Mouse (Mus musculus) macrophage (primary cell): Measurements from ENCODE around the gene Teddm1b. TPM values are rescaled to one million over a fixed set of nuclear protein-coding genes. Genes with fewer than 3 reads are reported as not detected.
"Not testable (repeated sequence)": the region's sequence is repeated elsewhere in the genome, so short reads cannot be mapped to it uniquely, and the experiment has no call there.

Source experiments
- H3K27ac ChIP-seq: fragments of 350-480 bp; formaldehyde crosslinking; 2 replicates; pipeline ENCODE4 v1.9.0; 2021
- H3K36me3 ChIP-seq: fragments of 350-480 bp; formaldehyde crosslinking; 2 replicates; pipeline ENCODE4 v1.9.0; 2021; ENCODE audit errors: inconsistent target
- H3K4me3 ChIP-seq: fragments of 350-480 bp; formaldehyde crosslinking; 2 replicates; pipeline ENCODE4 v1.9.0; 2021; ENCODE audit errors: inconsistent target
- H3K79me2 ChIP-seq: fragments of 350-480 bp; formaldehyde crosslinking; 2 replicates; pipeline ENCODE4 v1.9.0; 2021; ENCODE audit errors: inconsistent target
- WGBS: methylation state at CpG from one replicate; pipeline ENCODE4 v1.1.7; 2026; ENCODE audit warnings: inconsistent platforms; ENCODE audit not compliant: missing documents; 5-methylcytosine and 5-hydroxymethylcytosine counted together
- polyA plus RNA-seq: library from polyadenylated mRNA; stranded (reverse); fragments of 250-400 nt; gene quantifications from 3 replicates; pipeline ENCODE4 v1.2.4, GENCODE M21; 2018; ENCODE audit warnings: inconsistent platforms
- total RNA-seq, 78 experiments: library from RNA; depleted of rRNA; stranded (reverse); fragments of 250-400 nt; gene quantifications; 1 replicate in 9 of 78; 2 replicates in 24 of 78; 3 replicates in 43 of 78; 4 replicates in 2 of 78; pipeline ENCODE4 v1.2.4; 2018; ENCODE audit warnings: inconsistent platforms in 56 of 78

The Teddm1b gene
- total RNA-seq (2018; cell fraction: chromatin; rRNA removed): under 1 TPM in 12 of 26 experiments, not detected in 14; 0.25 to 0.53 (median 0.38) TPM
- not detected for total RNA-seq (2018; cell fraction: cytosol; rRNA removed)
- under 1 TPM in 1 of 26 experiments, not detected in 25; 0.18 TPM for total RNA-seq (2018; cell fraction: nucleus; rRNA removed)
- polyA plus RNA-seq: not detected in 3 replicates

GRCm38 (mm10) chr1:153874045-153874444 is at the start of gene Teddm1b:
Gene Teddm1b, plus strand, starts transcription at chr1:153874345.
- Histone ChIP-seq H3K27ac (no peak within 1 kb of the TSS), H3K4me3 (no peak within 1 kb of the TSS), H3K79me2 (no peaks in the 10 kb centered on the region), H3K36me3 (no peaks in the 10 kb centered on the region)
- 92% methylated on average over 6 of the region's 6 CpGs for WGBS

- Histone ChIP-seq H3K4me3 (no peak overlapping the region), H3K36me3 (no peaks in the 10 kb centered on the region), H3K27ac (no peak overlapping the region), H3K79me2 (no peaks in the 10 kb centered on the region)
- WGBS: 93% methylated on average over 4 of the region's 4 CpGs
Measured at GRCm38 (mm10) chr1:153830746-153831145, 43.4 kb upstream of the Teddm1b start.

DNA sequence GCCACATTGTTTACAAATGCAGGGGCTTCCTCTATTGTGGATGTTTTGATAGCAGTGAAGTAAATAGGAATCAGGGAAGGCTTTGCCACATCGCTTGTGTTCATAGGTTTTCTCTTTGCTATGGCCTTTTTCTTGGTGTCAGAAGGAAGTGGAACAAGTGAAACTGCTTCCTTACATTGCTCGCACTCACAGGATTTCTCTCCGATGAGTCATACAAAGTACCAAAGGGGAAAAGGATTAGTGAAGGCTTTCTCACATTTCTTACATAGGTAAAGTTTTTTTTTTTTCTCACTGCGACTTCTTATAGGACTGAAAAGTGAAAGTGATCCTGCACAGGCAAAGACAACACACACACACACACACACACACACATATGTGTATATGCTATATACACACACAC is 38.1 kb upstream of the Teddm1b start:
- Histone ChIP-seq H3K4me3 (no peak overlapping the region), H3K27ac (no peak overlapping the region), H3K36me3 (no peaks in the 10 kb centered on the region), H3K79me2 (no peaks in the 10 kb centered on the region)
- WGBS: 24% methylated on average over 4 of the region's 4 CpGs

DNA sequence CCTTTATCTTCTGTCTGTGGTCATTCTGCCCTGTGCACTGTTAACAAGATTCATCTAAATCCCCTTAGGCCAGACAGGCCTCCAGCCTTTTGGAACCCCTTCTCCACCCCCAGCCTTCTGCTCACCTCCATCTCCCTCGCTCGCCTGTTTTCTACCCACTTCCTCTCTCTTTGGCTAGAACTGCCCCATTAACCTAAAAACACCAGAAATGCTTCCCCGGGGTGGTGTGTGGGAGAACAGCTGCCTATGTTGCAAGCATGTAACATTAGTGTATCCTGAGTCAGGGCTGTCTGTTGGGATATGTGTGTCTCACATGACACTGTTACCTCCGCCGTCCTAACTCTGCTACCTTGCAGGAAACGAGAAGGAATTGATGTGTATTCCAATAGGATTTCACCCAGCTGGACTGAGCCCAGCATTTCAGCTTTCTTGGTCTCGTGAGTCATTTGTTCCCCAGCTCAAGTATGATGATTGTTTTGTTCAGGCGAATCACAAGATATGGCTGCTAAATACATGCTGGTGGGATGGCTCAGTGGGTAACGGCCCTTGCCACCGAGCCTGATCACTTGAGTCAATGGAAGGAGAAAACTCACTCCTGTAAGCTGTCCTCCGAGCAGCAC is 31.9 kb upstream of the Teddm1b start:
- Histone ChIP-seq H3K79me2 (no peaks in the 10 kb centered on the region), H3K4me3 (no peak overlapping the region), H3K36me3 (no peaks in the 10 kb centered on the region), H3K27ac (no peak overlapping the region)
- WGBS: 58% methylated on average over 11 of the region's 11 CpGs

GRCm38 (mm10) chr1:153844042-153844441 is 30.1 kb upstream of the Teddm1b start, which contains the start of gene Rgsl1:
Gene Rgsl1, minus strand, starts transcription at chr1:153844142.
- H3K4me3 ChIP-seq: no peak within 1 kb of the TSS
- WGBS: 97% methylated on average over 8 of the region's 8 CpGs

DNA sequence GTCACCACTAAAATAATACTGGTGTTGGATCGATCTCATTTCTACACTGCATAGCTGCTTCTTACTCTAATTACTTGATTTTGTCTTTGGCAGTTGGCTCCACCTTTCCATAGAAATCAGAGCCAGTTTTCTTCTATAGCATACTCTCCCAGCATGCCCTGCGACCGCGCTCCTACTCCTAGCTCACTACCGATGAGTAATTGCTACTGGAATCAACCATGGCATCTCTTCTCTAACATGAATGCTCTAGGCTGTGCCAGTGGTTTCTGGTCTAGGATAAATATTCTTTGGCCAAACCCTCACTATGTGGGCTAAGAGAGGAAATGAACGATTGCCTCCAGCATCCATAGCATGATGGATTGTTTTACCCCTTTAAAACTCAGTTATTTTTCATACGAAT is 27.7 kb upstream of the Teddm1b start:
- Histone ChIP-seq H3K36me3 (no peaks in the 10 kb centered on the region), H3K79me2 (no peaks in the 10 kb centered on the region), H3K4me3 (no peak overlapping the region), H3K27ac (no peak overlapping the region)
- 82% methylated on average over 7 of the region's 7 CpGs for WGBS

More at GRCm38 (mm10) chr1:153844042-153844441, 30.1 kb upstream of the Teddm1b start, which contains the start of gene Rgsl1:
- no peak within 1 kb of the TSS for H3K27ac ChIP-seq
- no peaks in the 10 kb centered on the region for H3K36me3 ChIP-seq
- no peaks in the 10 kb centered on the region for H3K79me2 ChIP-seq

DNA sequence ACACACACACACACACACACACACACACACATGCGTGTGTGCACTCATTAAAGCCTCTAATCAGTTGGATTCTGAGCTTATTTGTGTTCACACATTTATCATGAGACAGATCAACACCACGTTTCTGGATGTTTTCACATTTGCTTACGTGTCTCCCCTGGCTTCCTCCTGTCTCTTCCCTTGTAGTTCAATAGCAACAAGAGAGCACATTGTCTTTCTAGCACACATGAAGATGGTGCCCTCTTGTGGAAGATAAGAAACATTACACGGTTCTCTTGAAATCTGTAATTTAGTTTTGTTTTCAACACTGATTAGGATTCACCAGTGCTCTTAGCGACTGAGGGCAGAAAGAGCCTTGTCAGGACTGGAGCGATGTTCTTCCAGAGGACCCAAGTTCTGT is 27.3 kb upstream of the Teddm1b start:
- H3K79me2 ChIP-seq: no peaks in the 10 kb centered on the region
- 24% methylated on average over 6 of the region's 6 CpGs for WGBS
- no peak overlapping the region for H3K27ac ChIP-seq
- no peaks in the 10 kb centered on the region for H3K36me3 ChIP-seq
- no peak overlapping the region for H3K4me3 ChIP-seq

DNA sequence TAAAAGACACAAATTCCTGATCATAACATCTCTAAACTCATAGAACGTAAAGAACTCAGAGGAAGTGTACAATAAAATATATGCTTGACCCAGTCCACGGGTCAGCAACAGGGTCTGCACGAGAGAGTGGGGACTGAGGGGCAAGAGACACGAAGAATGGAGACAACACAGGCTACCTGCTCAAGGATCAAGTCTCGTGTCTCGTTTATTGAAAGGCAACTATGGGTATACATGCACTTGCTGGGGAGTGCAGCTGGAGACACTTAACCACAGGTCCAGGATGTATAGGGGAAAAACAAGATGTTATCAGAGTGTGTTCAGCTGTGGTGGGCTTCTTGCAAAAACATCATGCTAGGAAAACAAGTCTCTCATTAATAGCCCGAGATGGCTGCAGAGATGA is 21.4 kb upstream of the Teddm1b start:
- 38% methylated on average over 7 of the region's 7 CpGs for WGBS

DNA sequence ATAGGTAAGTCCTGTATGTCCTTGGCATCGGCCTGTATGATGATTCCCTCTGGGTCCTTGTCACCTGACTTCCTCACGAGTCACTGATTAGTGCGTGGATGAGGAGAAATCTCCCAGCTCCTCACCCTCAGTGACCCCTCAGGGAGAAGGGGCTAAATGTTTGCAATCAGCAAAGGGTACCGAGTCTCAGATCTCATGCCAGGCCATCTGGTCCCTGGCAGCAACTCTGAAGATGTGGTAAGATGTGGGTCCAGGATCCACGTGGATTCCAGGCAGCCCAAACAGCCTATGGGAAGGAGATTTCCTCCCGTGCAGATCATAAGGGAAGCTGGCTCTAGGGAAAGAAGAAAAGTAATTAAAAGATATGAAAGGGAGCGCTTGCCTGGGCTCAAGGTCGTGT is 18.2 kb upstream of the Teddm1b start:
- WGBS: 88% methylated on average over 8 of the region's 8 CpGs
- H3K27ac ChIP-seq: no peak overlapping the region
- no peak overlapping the region for H3K4me3 ChIP-seq

More for the DNA sequence above, 21.4 kb upstream of the Teddm1b start:
- H3K27ac ChIP-seq, H3K79me2 ChIP-seq, H3K36me3 ChIP-seq, H3K4me3 ChIP-seq: not testable (repeated sequence)

DNA sequence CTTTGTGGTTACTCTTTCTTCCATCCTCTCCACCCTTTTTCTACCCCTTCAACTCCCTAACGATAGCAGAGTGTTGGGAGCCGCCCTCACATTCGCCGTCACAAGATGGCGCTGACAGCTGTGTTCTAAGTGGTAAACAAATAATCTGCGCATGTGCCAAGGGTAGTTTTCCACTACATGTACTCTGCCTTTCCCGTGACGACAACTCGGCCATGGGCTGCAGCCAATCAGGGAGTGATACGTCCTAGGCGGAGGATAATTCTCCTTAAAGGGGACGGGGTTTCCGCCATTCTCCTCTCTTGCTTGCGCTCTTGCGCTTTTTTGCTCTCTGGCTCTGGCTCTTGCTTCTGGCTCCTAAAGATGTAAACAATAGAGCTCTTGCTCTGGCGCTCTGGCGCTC is 6.2 kb downstream of the Teddm1b start:
- not testable (repeated sequence) for H3K4me3 ChIP-seq, H3K79me2 ChIP-seq, H3K27ac ChIP-seq, H3K36me3 ChIP-seq
- WGBS: 95% methylated on average over 13 of the region's 17 CpGs

More for the DNA sequence above, 18.2 kb upstream of the Teddm1b start:
- Histone ChIP-seq H3K79me2 (no peaks in the 10 kb centered on the region), H3K36me3 (no peaks in the 10 kb centered on the region)

DNA sequence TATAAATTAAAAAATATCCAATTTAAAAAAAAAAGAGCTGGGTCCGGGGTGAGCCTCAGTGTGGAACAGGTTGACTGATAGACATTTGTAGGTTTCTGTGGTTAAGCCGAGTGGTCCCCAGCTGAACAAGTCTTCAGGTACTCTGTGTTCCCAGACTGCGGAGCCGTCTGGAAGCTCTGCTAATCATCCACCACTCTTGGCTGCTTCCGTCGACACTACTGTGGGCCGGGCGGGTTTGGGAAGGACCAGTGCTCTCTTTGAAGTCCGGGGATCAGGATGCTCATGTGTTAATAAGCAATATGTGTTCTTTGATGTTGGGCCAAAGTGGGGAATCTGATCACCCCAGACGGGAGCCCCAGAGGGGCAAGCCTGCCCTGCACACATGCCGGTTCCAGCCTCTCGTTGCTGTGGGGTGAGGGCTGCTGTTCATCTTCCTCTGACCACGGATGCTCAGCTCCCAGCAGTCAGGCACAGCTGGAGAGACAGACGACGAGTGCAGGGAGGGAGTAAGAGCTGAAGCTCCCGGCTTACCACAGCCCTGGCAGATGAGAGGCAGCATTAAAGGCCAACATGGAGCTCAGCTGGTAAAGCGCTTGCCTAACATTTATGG is 12.0 kb downstream of the Teddm1b start:
- 92% methylated on average over 16 of the region's 17 CpGs for WGBS
- H3K36me3 ChIP-seq: no peaks in the 10 kb centered on the region
- no peak overlapping the region for H3K4me3 ChIP-seq
- H3K79me2 ChIP-seq: no peaks in the 10 kb centered on the region
- H3K27ac ChIP-seq: no peak overlapping the region

DNA sequence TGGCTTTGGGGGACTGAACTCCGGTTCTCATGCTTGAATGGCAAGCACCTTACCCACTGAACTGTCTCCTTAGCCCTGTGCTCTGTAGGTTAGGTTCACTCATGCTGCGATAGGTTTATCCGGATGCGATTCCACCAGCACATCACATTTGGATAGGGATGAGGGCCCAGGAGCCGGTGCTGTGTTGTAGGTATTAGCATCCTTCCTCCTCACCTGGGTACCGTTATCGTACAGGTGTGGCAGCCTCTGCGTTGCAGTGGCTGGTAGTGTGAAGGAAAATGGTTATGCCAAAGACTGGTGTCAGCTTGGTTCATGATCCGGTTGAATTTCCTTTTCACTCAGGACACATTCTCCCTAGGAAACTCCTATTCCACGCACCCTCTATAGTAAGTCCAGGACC is 16.0 kb downstream of the Teddm1b start:
- H3K79me2 ChIP-seq: no peaks in the 10 kb centered on the region
- H3K36me3 ChIP-seq: no peaks in the 10 kb centered on the region
- WGBS: 98% methylated on average over 10 of the region's 10 CpGs
- H3K4me3 ChIP-seq: no peak overlapping the region
- no peak overlapping the region for H3K27ac ChIP-seq

DNA sequence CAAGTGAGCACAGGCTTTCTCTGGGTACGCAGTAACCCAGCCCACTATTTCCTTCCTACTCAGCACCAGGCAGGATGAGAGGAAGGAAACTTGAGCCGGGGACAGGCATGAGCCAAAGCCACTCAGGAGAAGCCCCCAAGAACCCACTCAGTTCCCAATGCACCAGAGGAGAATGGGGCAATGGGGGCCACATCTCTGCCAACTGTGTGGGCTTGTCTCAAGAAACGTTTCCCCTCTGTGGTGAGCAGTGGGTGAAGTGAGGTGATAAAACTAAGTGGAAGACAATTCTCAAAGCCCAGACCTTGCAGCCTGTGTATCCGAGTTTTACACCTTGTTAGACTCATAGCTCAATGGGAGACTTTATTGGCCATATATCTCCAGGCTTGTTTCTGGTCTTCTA is 17.3 kb downstream of the Teddm1b start, which contains the start of gene Teddm1a:
TSS of gene Teddm1a (plus strand) at position 301 of the 400 bp plus-strand sequence.
- Histone ChIP-seq H3K27ac (no peak within 1 kb of the TSS), H3K4me3 (no peak within 1 kb of the TSS), H3K79me2 (no peaks in the 10 kb centered on the region), H3K36me3 (no peaks in the 10 kb centered on the region)
- 2% methylated on average over 4 of the region's 4 CpGs for WGBS

GRCm38 (mm10) chr1:153893746-153894145 is 19.6 kb downstream of the Teddm1b start:
- Histone ChIP-seq H3K79me2 (no peaks in the 10 kb centered on the region), H3K36me3 (no peaks in the 10 kb centered on the region), H3K27ac (no peak overlapping the region), H3K4me3 (no peak overlapping the region)
- WGBS: 61% methylated on average over 2 of the region's 2 CpGs

- 25% methylated on average over 8 of the region's 8 CpGs for WGBS
- Histone ChIP-seq H3K36me3 (no peaks in the 10 kb centered on the region), H3K27ac (no peak overlapping the region), H3K4me3 (no peak overlapping the region), H3K79me2 (no peaks in the 10 kb centered on the region)
Measured at GRCm38 (mm10) chr1:153894201-153894893, 20.2 kb downstream of the Teddm1b start.
